Mouse (Mus musculus): Measurements from ENCODE around the gene Mum1. TPM values are rescaled to one million over a fixed set of nuclear protein-coding genes. Genes with fewer than 3 reads are reported as not detected.

Mum1 gene
- polyA plus RNA-seq (2017; shearing (Covaris generic)): 112 TPM

DNA sequence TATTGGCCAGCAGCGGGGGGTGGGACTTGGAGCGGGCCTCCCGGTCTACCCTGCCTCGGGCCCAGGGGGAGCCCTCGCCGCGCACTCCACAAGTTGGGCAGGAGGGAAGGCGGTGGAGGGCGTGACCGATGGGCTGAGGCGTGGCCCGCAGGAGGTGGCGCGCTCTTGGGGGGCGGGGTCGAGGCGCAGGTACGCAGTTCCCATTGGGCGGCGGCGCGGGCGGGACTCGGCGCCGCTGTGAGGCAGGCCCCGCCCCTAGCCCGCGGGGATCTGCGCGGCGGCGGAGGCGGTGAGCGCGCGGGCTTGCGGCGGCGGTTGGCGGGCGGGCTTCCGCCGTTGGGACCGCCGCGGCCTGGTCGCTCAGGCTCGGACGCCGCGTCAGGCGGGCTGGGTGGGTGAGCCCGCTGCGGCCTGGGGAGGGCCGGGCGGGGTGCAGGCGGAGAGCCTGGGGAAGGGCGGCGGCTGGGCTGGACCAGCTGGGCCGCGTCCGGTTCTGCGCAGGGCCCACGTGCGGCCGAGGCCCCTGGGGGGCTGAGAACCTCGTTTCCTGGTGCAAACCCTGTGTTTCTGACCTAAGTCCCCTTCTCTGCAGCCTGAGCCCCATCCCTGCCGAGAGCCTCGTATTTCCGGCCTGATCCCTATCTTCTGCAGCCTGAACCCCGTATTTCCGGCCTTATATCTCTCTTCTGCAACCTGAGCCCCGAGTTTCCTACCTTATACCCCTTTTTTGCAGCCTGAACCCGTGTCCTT is at the start of gene Mum1:
TSS of gene Mum1 (plus strand) at position 19 of the 750 bp plus-strand sequence.

DNA sequence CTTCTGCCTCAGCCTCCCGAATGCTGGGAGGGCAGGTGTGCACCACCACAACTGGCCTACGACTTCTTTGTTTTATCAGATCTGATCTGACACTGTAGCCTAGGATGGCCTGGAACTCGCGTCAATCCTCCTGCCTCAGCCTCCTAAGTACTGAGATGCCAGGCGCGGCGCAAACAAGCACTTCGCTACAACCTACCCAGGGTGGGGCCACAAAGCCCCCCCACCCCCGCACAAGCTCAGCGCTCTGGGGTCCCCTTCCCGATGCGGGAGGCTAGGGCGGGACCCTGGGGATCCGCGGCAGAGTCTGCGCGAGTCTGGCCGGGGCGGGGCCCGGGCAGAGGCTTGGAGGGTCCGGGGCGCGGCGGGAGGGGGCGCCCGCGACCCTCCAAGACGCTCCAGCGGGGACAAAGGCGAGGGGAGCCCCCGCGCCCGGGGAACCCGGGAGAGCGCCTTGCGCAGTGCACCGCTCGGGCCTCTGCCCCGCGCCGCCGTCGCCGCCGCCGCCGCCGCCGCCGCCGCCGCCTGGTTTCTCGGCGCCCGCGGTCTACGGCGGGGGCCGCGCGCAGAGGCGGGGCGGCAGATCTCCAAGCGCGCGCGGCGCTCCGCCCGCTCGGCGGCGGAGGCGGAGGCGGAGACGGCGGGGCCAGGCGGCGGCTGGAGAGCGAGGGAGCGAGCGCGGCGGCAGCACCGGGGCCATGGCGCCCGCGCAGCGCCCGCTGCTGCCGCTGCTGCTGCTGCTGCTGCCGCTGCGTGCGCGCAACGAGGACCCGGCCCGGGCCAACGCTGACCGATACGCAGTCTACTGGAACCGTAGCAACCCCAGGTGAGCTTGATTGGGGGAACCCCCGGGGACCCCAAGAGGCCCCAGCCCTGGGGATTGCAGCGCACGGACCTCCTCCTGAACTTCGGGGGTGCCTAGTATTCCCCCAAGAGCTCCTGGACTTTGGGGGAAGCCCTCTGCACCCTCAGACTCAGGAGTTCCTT is 46.9 kb upstream of the Mum1 start, which contains the start of gene Efna2:
TSS of gene Efna2 (plus strand) at position 415 of the 984 bp plus-strand sequence.

GRCm38 (mm10) chr10:80248971-80249640 is 22.9 kb downstream of the Mum1 start, which contains the start of gene Ndufs7:
Gene Ndufs7, plus strand, starts transcription at chr10:80249121.

GRCm38 (mm10) chr10:80260642-80261584 is 34.7 kb downstream of the Mum1 start, which contains the start of the genes Gamt and Dazap1:
Gene Gamt, minus strand, starts transcription at chr10:80261012.
Gene Dazap1, plus strand, starts transcription at chr10:80261486.

DNA sequence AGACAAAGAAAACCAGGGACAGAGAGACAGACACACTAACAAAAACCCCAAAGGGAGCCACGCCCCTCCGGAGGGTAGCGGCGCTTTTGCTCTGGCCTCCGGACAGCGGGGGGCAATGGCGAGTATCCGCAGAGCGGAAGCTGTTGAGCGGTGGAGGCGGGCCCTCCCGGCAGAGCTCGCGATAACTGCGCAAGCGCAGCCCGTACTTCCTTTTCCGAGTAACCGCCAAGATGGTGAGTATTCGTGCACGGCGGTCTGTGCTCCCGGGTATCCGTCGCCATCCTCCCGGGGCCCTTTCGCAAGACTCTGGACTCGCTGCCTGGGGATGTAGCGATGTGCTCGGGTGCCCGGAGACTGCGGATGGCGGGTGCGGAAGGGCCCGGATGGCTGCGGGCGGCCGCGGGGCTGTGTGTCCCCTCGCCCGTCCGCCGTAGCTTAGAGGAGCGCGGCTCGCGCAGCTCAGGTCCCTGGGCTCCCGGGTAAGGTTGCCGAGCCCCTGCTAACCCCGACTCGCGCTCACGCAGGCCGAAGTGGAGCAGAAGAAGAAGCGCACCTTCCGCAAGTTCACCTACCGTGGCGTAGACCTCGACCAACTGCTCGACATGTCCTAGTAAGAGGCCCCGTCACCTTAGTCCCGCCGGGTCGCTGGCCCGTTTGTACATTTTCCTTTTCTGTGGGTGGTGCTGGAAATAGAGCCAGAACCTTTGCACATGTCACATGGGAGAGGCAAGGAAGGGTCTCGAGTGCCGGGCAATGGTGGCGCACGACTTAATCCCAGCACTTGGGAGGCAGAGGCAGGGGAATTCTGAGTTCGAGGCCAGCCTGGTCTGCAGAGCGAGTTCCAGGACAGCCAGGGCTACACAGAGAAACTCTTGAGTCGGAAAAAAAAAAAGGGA is 66.3 kb downstream of the Mum1 start, which contains the start of gene Rps15:
TSS of gene Rps15 (plus strand) at position 203 of the 896 bp plus-strand sequence.

Other genes starting within 250 kb of the Mum1 start
- 6.6 TPM for gene Tmem259, start 242.1 kb upstream of the Mum1 start, polyA plus RNA-seq (2017; shearing (Covaris generic))
- 1,121 TPM for gene Cnn2, start 237.8 kb upstream of the Mum1 start, polyA plus RNA-seq (2017; shearing (Covaris generic))
- gene Abca7, start 229.9 kb upstream of the Mum1 start, polyA plus RNA-seq (2017; shearing (Covaris generic)): 76.2 TPM
- gene Arhgap45, start 209.8 kb upstream of the Mum1 start, polyA plus RNA-seq (2017; shearing (Covaris generic)): 886 TPM
- 193 TPM for gene Polr2e, start 186.6 kb upstream of the Mum1 start, polyA plus RNA-seq (2017; shearing (Covaris generic))
- gene Gpx4, start 179.3 kb upstream of the Mum1 start, polyA plus RNA-seq (2017; shearing (Covaris generic)): 519 TPM
- gene Sbno2, start 120.9 kb upstream of the Mum1 start, polyA plus RNA-seq (2017; shearing (Covaris generic)): 66.2 TPM
- 13.7 TPM for gene Stk11, start 110.6 kb upstream of the Mum1 start, polyA plus RNA-seq (2017; shearing (Covaris generic))
- gene Atp5d, start 87.8 kb upstream of the Mum1 start, polyA plus RNA-seq (2017; shearing (Covaris generic)): 476 TPM
- 2.1 TPM for gene Cbarp, start 85.6 kb upstream of the Mum1 start, polyA plus RNA-seq (2017; shearing (Covaris generic))
- 3.1 TPM for gene Midn, start 78.2 kb upstream of the Mum1 start, polyA plus RNA-seq (2017; shearing (Covaris generic))
- 100 TPM for gene Cirbp, start 60.4 kb upstream of the Mum1 start, polyA plus RNA-seq (2017; shearing (Covaris generic))
- 31.4 TPM for gene 1600002K03Rik, start 53.5 kb upstream of the Mum1 start, polyA plus RNA-seq (2017; shearing (Covaris generic))
- 0.46 TPM for gene Efna2, start 47.0 kb upstream of the Mum1 start, polyA plus RNA-seq (2017; shearing (Covaris generic))
- 282 TPM for gene Ndufs7, start 22.7 kb downstream of the Mum1 start, polyA plus RNA-seq (2017; shearing (Covaris generic))
- gene Gamt, start 34.6 kb downstream of the Mum1 start, polyA plus RNA-seq (2017; shearing (Covaris generic)): 1.6 TPM
- 50.4 TPM for gene Dazap1, start 35.1 kb downstream of the Mum1 start, polyA plus RNA-seq (2017; shearing (Covaris generic))
- 984 TPM for gene Rps15, start 66.0 kb downstream of the Mum1 start, polyA plus RNA-seq (2017; shearing (Covaris generic))
- 0.18 TPM for gene Apc2, start 69.5 kb downstream of the Mum1 start, polyA plus RNA-seq (2017; shearing (Covaris generic))
- 82.1 TPM for gene 2310011J03Rik, start 94.1 kb downstream of the Mum1 start, polyA plus RNA-seq (2017; shearing (Covaris generic))
- gene Pcsk4, start 103.1 kb downstream of the Mum1 start, polyA plus RNA-seq (2017; shearing (Covaris generic)): 15.5 TPM
- 0.31 TPM for gene Reep6, start 103.5 kb downstream of the Mum1 start, polyA plus RNA-seq (2017; shearing (Covaris generic))
- not detected for gene Adamtsl5, start 122.0 kb downstream of the Mum1 start, polyA plus RNA-seq (2017; shearing (Covaris generic))
- gene Plk5, start 130.0 kb downstream of the Mum1 start, polyA plus RNA-seq (2017; shearing (Covaris generic)): not detected
- 0.16 TPM for gene Mex3d, start 161.2 kb downstream of the Mum1 start, polyA plus RNA-seq (2017; shearing (Covaris generic))
- 36.7 TPM for gene Mbd3, start 173.1 kb downstream of the Mum1 start, polyA plus RNA-seq (2017; shearing (Covaris generic))
- 302 TPM for gene Uqcr11, start 180.4 kb downstream of the Mum1 start, polyA plus RNA-seq (2017; shearing (Covaris generic))
- 23.0 TPM for gene Tcf3, start 207.2 kb downstream of the Mum1 start, polyA plus RNA-seq (2017; shearing (Covaris generic))